Comparison of ENCODE assay signal across 35 mouse cellular contexts in the genomic region with DNA sequence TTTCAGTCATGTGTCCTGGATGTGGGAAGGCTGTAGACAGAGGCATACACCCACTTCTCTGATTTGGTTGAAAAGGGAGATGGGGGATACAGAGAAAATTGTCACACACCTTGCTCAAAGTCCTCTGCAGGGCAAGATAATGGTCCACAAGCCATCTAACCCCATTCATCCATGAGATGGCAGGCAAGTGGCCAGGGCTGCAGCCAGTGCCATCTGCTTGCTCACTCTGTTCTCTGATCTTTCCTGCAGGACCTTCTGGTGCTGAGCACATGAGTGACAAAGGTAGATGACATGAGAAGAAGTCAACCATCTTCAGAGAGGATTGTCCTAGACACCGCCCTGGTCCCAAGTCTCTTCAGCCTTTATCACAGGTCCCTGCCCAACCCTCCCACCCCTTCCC. TPM values are rescaled to one million over a fixed set of nuclear protein-coding genes. Genes with fewer than 3 reads are reported as not detected.
DNase-seq lines count a peak whose midpoint lies in the region; TF ChIP-seq lines count a peak whose summit lies in the region.
"Had no signal": no experiment of that assay in that cellular context is flagged by ENCODE, and none has a peak within 500 bp of the region (broad histone marks: within the 10 kb centered on the region; RNA-seq: fewer than 3 reads in every experiment).

No protein-coding gene starts in this region.

- H3K4me3 ChIP-seq in left cerebral cortex, adult 2 months: no peak overlapping the region
- H3K4me3 ChIP-seq: embryonic facial prominence, embryonic 10.5 days; heart, adult 2 months; heart, embryonic 13.5 days; hindbrain, embryonic 13.5 days; limb, embryonic 13.5 days; liver, embryonic 12.5 days; megakaryocyte, embryonic 14.5 days; neural tube, embryonic 12.5 days; stomach, embryonic 15.5 days had no signal

- H3K27ac ChIP-seq in left cerebral cortex, adult 2 months: peak overlapping the region; percentile 28; the same call in 1 of the 2 replicates
- H3K27ac ChIP-seq: embryonic facial prominence, embryonic 10.5 days; heart, adult 2 months; heart, embryonic 13.5 days; hindbrain, embryonic 13.5 days; kidney, postnatal 0 days; limb, embryonic 13.5 days; liver, embryonic 12.5 days; neural tube, embryonic 12.5 days; stomach, embryonic 15.5 days had no signal

- peak in 1 of 2 experiments; percentile 16 for DNase-seq in left cerebral cortex, adult 2 months (ENCODE audit: extremely low spot score in 1 of 2, low spot score in 2 of 2)
- no peak for DNase-seq in left cerebral cortex, adult 11 months (ENCODE audit: low spot score)
- peak; percentile 3 for DNase-seq in brain, embryonic 14.5 days (ENCODE audit: low read depth)
- DNase-seq in cerebellum, adult 11-12 months: peak; percentile 97
- DNase-seq in cerebellum, postnatal 10 days: peak; percentile 96
- DNase-seq in urinary bladder, postnatal 4 days (ENCODE audit: low spot score in 2 of 2): no peak
- no peak for DNase-seq in thymus, postnatal 36 days
- DNase-seq: adrenal gland, adult 2 months; B cell, adult 2 months; gastrocnemius, postnatal 36 days; heart, adult 2 months; heart, postnatal 14 days; kidney, adult 2 months; lung, adult 2 months; lung, postnatal 36 days; midbrain, embryonic 14.5 days; thymus, postnatal 25 days had no signal

- no peak for TF ChIP-seq CTCF in left cerebral cortex, adult 2 months (IDR thresholded peaks at IDR 0.05)
- no peak for TF ChIP-seq CTCF in brain, embryonic 14.5 days (IDR thresholded peaks at IDR 0.05; ENCODE audit: borderline replicate concordance, extremely low read depth, insufficient read depth, insufficient read length)

- TF ChIP-seq POLR2A in brain, embryonic 14.5 days (IDR thresholded peaks at IDR 0.05; ENCODE audit: borderline replicate concordance, extremely low read depth, insufficient read depth, insufficient read length, poor library complexity, severe bottlenecking): no peak

- intact Hi-C loops in left cerebral cortex, adult 2 months (cut with DNase I): loop anchor here (2.0 kb wide), 1 partner anchor 43 kb away; no protein-coding TSS in a partner anchor

RNA-seq across cellular contexts. Expression of a gene that starts 11.4 kb away (rescaled TPM):
- total RNA-seq in left cerebral cortex, adult 2 months (2021): not detected
- polyA plus RNA-seq in brain, embryonic 14.5 days (2012; rRNA removed): not detected in 2 replicates
- total RNA-seq: adrenal gland, adult 2 months; CH12.LX; common myeloid progenitor, adult 5-6 weeks; G1E; gastrocnemius, adult 18-20 months; gastrocnemius, postnatal 36 days; heart, adult 2 months; heart, postnatal 14 days; layer of hippocampus, postnatal 14 days; left cerebral cortex, postnatal 14 days had no signal
- polyA plus RNA-seq: adrenal gland, adult 2 months; embryonic facial prominence, embryonic 10.5 days; forebrain, embryonic 16.5 days; G1E; heart, embryonic 13.5 days; hindbrain, embryonic 13.5 days; inflammation-experienced regulatory T-cells, adult 6 months; kidney, adult 2 months; kidney, postnatal 0 days; large intestine, adult 2 months; limb, embryonic 13.5 days; liver, embryonic 12.5 days; lung, adult 2 months; midbrain, embryonic 14.5 days; neural tube, embryonic 12.5 days; stomach, embryonic 15.5 days had no signal

RNA-seq across cellular contexts. Expression of a gene that starts 25.3 kb away (rescaled TPM):
- total RNA-seq in left cerebral cortex, adult 2 months (2021): not detected
- not detected in 2 replicates for polyA plus RNA-seq in brain, embryonic 14.5 days (2012; rRNA removed)
- total RNA-seq: adrenal gland, adult 2 months; CH12.LX; common myeloid progenitor, adult 5-6 weeks; G1E; gastrocnemius, adult 18-20 months; gastrocnemius, postnatal 36 days; heart, adult 2 months; heart, postnatal 14 days; layer of hippocampus, postnatal 14 days; left cerebral cortex, postnatal 14 days had no signal
- polyA plus RNA-seq: forebrain, embryonic 16.5 days; G1E; heart, adult 2 months; heart, embryonic 13.5 days; hindbrain, embryonic 13.5 days; inflammation-experienced regulatory T-cells, adult 6 months; kidney, adult 2 months; kidney, postnatal 0 days; large intestine, adult 2 months; limb, embryonic 13.5 days; liver, embryonic 12.5 days; lung, adult 2 months; midbrain, embryonic 14.5 days; neural tube, embryonic 12.5 days; stomach, embryonic 15.5 days had no signal

RNA-seq across cellular contexts. Expression of a gene that starts 44.7 kb away (rescaled TPM):
- total RNA-seq in left cerebral cortex, adult 2 months (2021): not detected
- polyA plus RNA-seq in brain, embryonic 14.5 days (2012; rRNA removed): not detected in 2 replicates
- total RNA-seq: CH12.LX; common myeloid progenitor, adult 5-6 weeks; gastrocnemius, adult 18-20 months; gastrocnemius, postnatal 36 days; heart, adult 2 months; heart, postnatal 14 days; layer of hippocampus, postnatal 14 days; left cerebral cortex, postnatal 14 days had no signal
- polyA plus RNA-seq: adrenal gland, adult 2 months; embryonic facial prominence, embryonic 10.5 days; forebrain, embryonic 16.5 days; G1E; heart, adult 2 months; heart, embryonic 13.5 days; hindbrain, embryonic 13.5 days; inflammation-experienced regulatory T-cells, adult 6 months; kidney, adult 2 months; kidney, postnatal 0 days; large intestine, adult 2 months; limb, embryonic 13.5 days; liver, embryonic 12.5 days; lung, adult 2 months; midbrain, embryonic 14.5 days; neural tube, embryonic 12.5 days; stomach, embryonic 15.5 days had no signal

RNA-seq across cellular contexts. Expression of a gene that starts 45.3 kb away (rescaled TPM):
- total RNA-seq in left cerebral cortex, adult 2 months (2021): not detected
- polyA plus RNA-seq in brain, embryonic 14.5 days (2012; rRNA removed): 0.06 and 0.07 TPM in 2 replicates
- total RNA-seq: adrenal gland, adult 2 months; CH12.LX; common myeloid progenitor, adult 5-6 weeks; G1E; gastrocnemius, adult 18-20 months; gastrocnemius, postnatal 36 days; heart, adult 2 months; heart, postnatal 14 days; layer of hippocampus, postnatal 14 days; left cerebral cortex, postnatal 14 days had no signal
- polyA plus RNA-seq: adrenal gland, adult 2 months; embryonic facial prominence, embryonic 10.5 days; forebrain, embryonic 16.5 days; G1E; heart, adult 2 months; heart, embryonic 13.5 days; inflammation-experienced regulatory T-cells, adult 6 months; kidney, adult 2 months; kidney, postnatal 0 days; large intestine, adult 2 months; limb, embryonic 13.5 days; liver, embryonic 12.5 days; lung, adult 2 months; midbrain, embryonic 14.5 days; neural tube, embryonic 12.5 days; stomach, embryonic 15.5 days had no signal

Comparison
In these comparisons a context has a peak if more than half of its experiments do, and no peak if none do; other contexts are left out.
1. DNase-seq: peak in brain, embryonic 14.5 days (single experiment), cerebellum, adult 11-12 months (single experiment) and cerebellum, postnatal 10 days (2 of 2); none in left cerebral cortex, adult 11 months (single experiment), urinary bladder, postnatal 4 days (0 of 2) and thymus, postnatal 36 days (0 of 2).